Mouse (Mus musculus): ENCODE results near the gene Gm13278. TPM values are rescaled to one million over a fixed set of nuclear protein-coding genes. Genes with fewer than 3 reads are reported as not detected.
"Not testable (repeated sequence)": the region's sequence is repeated elsewhere in the genome, so short reads cannot be mapped to it uniquely, and the experiment has no call there.

Gm13278 gene
- total and polyA plus RNA-seq, 2 experiments from 2014 or later: not detected

- not testable (repeated sequence) for H3K36me3 ChIP-seq (ENCODE audit: insufficient read depth, low read length); H3K27me3 ChIP-seq (ENCODE audit: insufficient read depth, low read length); H3K9me3 ChIP-seq (ENCODE audit: low read length); H3K27ac ChIP-seq (ENCODE audit: low read depth, low read length); H3K4me1 ChIP-seq (ENCODE audit: insufficient read depth, low read length)
- ATAC-seq (ENCODE audit: low FRiP score): peak; percentile 99
- peak; percentile 73 for TF ChIP-seq CTCF (IDR thresholded peaks at IDR 0.05)
- DNase-seq (ENCODE audit: low spot score): peak; percentile 93
- H3K4me3 ChIP-seq (ENCODE audit: low read depth, low read length): peak overlapping the region; percentile 37
- under 1% methylated on average over 11 of the region's 21 CpGs for WGBS
- H3K9ac ChIP-seq (replicated peaks; ENCODE audit: low read length, poor library complexity, severe bottlenecking): 0 out of 2 replicates have a peak overlapping the region, but pooled peaks have one; percentile 29
- peak overlapping the region; percentile 65 for H3K4me2 ChIP-seq (ENCODE audit: low read depth, low read length, poor library complexity, severe bottlenecking)
Observed at GRCm38 (mm10) chr4:88757628-88758031, 33.7 kb upstream of the Gm13278 start.

- H3K27ac ChIP-seq (ENCODE audit: low read depth, low read length); H3K4me3 ChIP-seq (ENCODE audit: low read depth, low read length); H3K9ac ChIP-seq (replicated peaks; ENCODE audit: low read length, poor library complexity, severe bottlenecking); H3K9me3 ChIP-seq (ENCODE audit: low read length); H3K36me3 ChIP-seq (ENCODE audit: insufficient read depth, low read length); H3K27me3 ChIP-seq (ENCODE audit: insufficient read depth, low read length); ATAC-seq (ENCODE audit: low FRiP score); DNase-seq (ENCODE audit: low spot score); H3K4me2 ChIP-seq (ENCODE audit: low read depth, low read length, poor library complexity, severe bottlenecking); H3K4me1 ChIP-seq (ENCODE audit: insufficient read depth, low read length): not testable (repeated sequence)
- WGBS: 88% methylated on average over 9 of the region's 9 CpGs
Observed at GRCm38 (mm10) chr4:88758751-88759150, 32.6 kb upstream of the Gm13278 start.

GRCm38 (mm10) chr4:88759610-88760268 lies 31.6 kb upstream of the Gm13278 start, which contains the start of gene Gm13283:
Gene Gm13283, plus strand, starts transcription at chr4:88760119.
- not testable (repeated sequence) for H3K36me3 ChIP-seq (ENCODE audit: insufficient read depth, low read length); H3K27me3 ChIP-seq (ENCODE audit: insufficient read depth, low read length); H3K9me3 ChIP-seq (ENCODE audit: low read length); H3K9ac ChIP-seq (replicated peaks; ENCODE audit: low read length, poor library complexity, severe bottlenecking); H3K27ac ChIP-seq (ENCODE audit: low read depth, low read length); H3K4me1 ChIP-seq (ENCODE audit: insufficient read depth, low read length); DNase-seq (ENCODE audit: low spot score); ATAC-seq (ENCODE audit: low FRiP score)
- Histone ChIP-seq H3K4me2 (ENCODE audit: low read depth, low read length, poor library complexity, severe bottlenecking) (peak within 1 kb of the TSS; percentile 42), H3K4me3 (ENCODE audit: low read depth, low read length) (peak within 1 kb of the TSS; percentile 20; the same call in 1 of the 2 replicates)
- WGBS: 37% methylated on average over 6 of the region's 14 CpGs

- H3K4me3 ChIP-seq (ENCODE audit: low read depth, low read length): peak overlapping the region; percentile 20; the same call in 1 of the 2 replicates
- peak; percentile 67 for TF ChIP-seq CTCF (IDR thresholded peaks at IDR 0.05)
- peak; percentile 82 for DNase-seq (ENCODE audit: low spot score)
- not testable (repeated sequence) for H3K36me3 ChIP-seq (ENCODE audit: insufficient read depth, low read length); H3K27me3 ChIP-seq (ENCODE audit: insufficient read depth, low read length); H3K9me3 ChIP-seq (ENCODE audit: low read length); H3K27ac ChIP-seq (ENCODE audit: low read depth, low read length); ATAC-seq (ENCODE audit: low FRiP score); H3K9ac ChIP-seq (replicated peaks; ENCODE audit: low read length, poor library complexity, severe bottlenecking); H3K4me1 ChIP-seq (ENCODE audit: insufficient read depth, low read length)
- WGBS: under 1% methylated on average over 26 of the region's 28 CpGs
- peak overlapping the region; percentile 42 for H3K4me2 ChIP-seq (ENCODE audit: low read depth, low read length, poor library complexity, severe bottlenecking)
Observed at GRCm38 (mm10) chr4:88760431-88760830, 30.9 kb upstream of the Gm13278 start.

- not testable (repeated sequence) for H3K36me3 ChIP-seq (ENCODE audit: insufficient read depth, low read length); H3K4me2 ChIP-seq (ENCODE audit: low read depth, low read length, poor library complexity, severe bottlenecking); H3K27ac ChIP-seq (ENCODE audit: low read depth, low read length); ATAC-seq (ENCODE audit: low FRiP score); DNase-seq (ENCODE audit: low spot score); H3K9ac ChIP-seq (replicated peaks; ENCODE audit: low read length, poor library complexity, severe bottlenecking); H3K27me3 ChIP-seq (ENCODE audit: insufficient read depth, low read length); H3K9me3 ChIP-seq (ENCODE audit: low read length); H3K4me1 ChIP-seq (ENCODE audit: insufficient read depth, low read length); H3K4me3 ChIP-seq (ENCODE audit: low read depth, low read length)
- WGBS: 72% methylated on average over 6 of the region's 8 CpGs
Observed at GRCm38 (mm10) chr4:88761776-88762175, 29.6 kb upstream of the Gm13278 start.

- H3K36me3 ChIP-seq (ENCODE audit: insufficient read depth, low read length); H3K4me1 ChIP-seq (ENCODE audit: insufficient read depth, low read length); H3K9ac ChIP-seq (replicated peaks; ENCODE audit: low read length, poor library complexity, severe bottlenecking); DNase-seq (ENCODE audit: low spot score); H3K4me3 ChIP-seq (ENCODE audit: low read depth, low read length); H3K27ac ChIP-seq (ENCODE audit: low read depth, low read length); H3K27me3 ChIP-seq (ENCODE audit: insufficient read depth, low read length); H3K4me2 ChIP-seq (ENCODE audit: low read depth, low read length, poor library complexity, severe bottlenecking); ATAC-seq (ENCODE audit: low FRiP score); H3K9me3 ChIP-seq (ENCODE audit: low read length): not testable (repeated sequence)
- 60% methylated on average over 8 of the region's 9 CpGs for WGBS
Observed at GRCm38 (mm10) chr4:88762341-88762740, 29.0 kb upstream of the Gm13278 start.

Measured in midbrain, postnatal 0 days (tissue).